Mouse (Mus musculus) adrenal gland, postnatal 4 days (tissue): ENCODE results near the gene Cmtr1. TPM values are rescaled to one million over a fixed set of nuclear protein-coding genes. Genes with fewer than 3 reads are reported as not detected.

Experiments used
- DNase-seq, 2 experiments: peaks; one replicate each; pipeline ENCODE4 v3.0.0; 2021 to 2022; ENCODE audit warnings: low spot score in 2 of 2, mixed read lengths in 2 of 2
- total RNA-seq, 2 experiments: library from RNA; stranded (reverse); gene quantifications; 2 replicates each; pipeline ENCODE4 v1.2.3; 2021

Cmtr1 gene
- total RNA-seq, 2 experiments from 2014 or later: 99.2 to 101 TPM

- DNase-seq: no peak
These were observed 71.0 kb downstream of the Cmtr1 start for GRCm38 (mm10) chr17:29731266-29731952.

- no peak for DNase-seq
These were observed 71.5 kb downstream of the Cmtr1 start for GRCm38 (mm10) chr17:29731953-29732325.

- no peak for DNase-seq
These were observed 72.1 kb downstream of the Cmtr1 start for GRCm38 (mm10) chr17:29732522-29732921.

- no peak for DNase-seq
These were observed 76.1 kb downstream of the Cmtr1 start for GRCm38 (mm10) chr17:29736448-29737014.

GRCm38 (mm10) chr17:29737849-29738804 lies 77.7 kb downstream of the Cmtr1 start:
- DNase-seq: no peak

- DNase-seq: no peak
These were observed 87.1 kb downstream of the Cmtr1 start for GRCm38 (mm10) chr17:29747466-29747865.

- no peak for DNase-seq
These were observed 94.1 kb downstream of the Cmtr1 start for GRCm38 (mm10) chr17:29754510-29754909.

Other genes with a start within 250 kb of the Cmtr1 start
- 10 to 100 TPM; 53.4 to 65.5 TPM for gene Pim1, start 169.8 kb upstream of the Cmtr1 start, total RNA-seq
- gene Gm17657, start 111.0 kb upstream of the Cmtr1 start, total RNA-seq: not detected
- gene Tbc1d22b, start 110.8 kb upstream of the Cmtr1 start, total RNA-seq: 10 to 100 TPM; 27.3 to 29.0 TPM
- gene Tmem217, start 108.2 kb upstream of the Cmtr1 start, total RNA-seq: under 1 TPM in 1 of 2 experiments, not detected in 1; 0.50 TPM
- gene Rnf8, start 45.8 kb upstream of the Cmtr1 start, total RNA-seq: 10 to 100 TPM; 88.9 to 93.3 TPM
- 1 to 10 TPM; 6.3 to 7.8 TPM for gene Gm28043, start 45.7 kb upstream of the Cmtr1 start, total RNA-seq
- 10 to 100 TPM; 18.2 to 19.3 TPM for gene Ccdc167, start 56.4 kb downstream of the Cmtr1 start, total RNA-seq